Mouse (Mus musculus): ENCODE data around the gene Uqcc3.
A peak's percentile ranks its signal among the peaks of the same experiment; 100 is the strongest.
"Not testable (repeated sequence)": the region's sequence is repeated elsewhere in the genome, so short reads cannot be mapped to it uniquely, and the experiment has no call there.

Gene Uqcc3

DNA sequence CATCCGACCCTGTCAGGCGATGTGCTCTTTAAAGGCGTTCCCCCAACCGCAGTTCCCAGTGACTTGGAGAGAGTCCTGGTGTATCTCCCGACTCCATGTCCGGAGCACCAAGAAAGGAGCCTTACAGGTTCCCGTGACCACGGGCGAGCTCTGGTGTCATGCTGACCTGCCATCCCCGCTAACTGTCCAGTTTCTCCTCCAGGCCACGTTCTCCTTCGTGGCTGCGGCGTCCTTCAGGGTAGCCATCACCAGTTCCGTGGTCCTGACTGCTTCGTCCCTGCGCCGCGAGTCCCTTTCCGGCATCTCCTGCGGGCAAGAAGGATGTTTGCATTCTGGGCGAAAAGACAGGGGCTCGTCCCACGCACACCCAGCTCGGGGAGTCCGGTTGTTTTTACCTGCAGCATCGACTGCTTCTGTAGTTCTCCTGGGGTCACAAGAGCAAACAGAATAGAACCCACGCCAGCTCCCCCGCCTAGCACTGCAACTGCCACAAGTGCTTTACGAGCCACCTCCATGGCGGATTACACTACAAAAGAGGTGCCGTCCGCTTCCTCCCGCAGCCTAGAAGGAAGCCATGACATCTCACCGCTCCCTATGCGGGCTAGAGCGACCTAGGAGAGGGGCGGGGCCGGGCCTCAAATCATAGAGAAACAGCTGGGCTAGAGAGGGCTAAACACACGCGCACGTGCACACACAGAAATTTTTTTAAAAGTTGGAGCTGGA is at the start of gene Uqcc3:
Uqcc3 (minus strand) TSS at position 613 of the 723 bp plus-strand sequence.
- DNase-seq (ENCODE audit: low read depth, low spot score) = peak; percentile 92

DNA sequence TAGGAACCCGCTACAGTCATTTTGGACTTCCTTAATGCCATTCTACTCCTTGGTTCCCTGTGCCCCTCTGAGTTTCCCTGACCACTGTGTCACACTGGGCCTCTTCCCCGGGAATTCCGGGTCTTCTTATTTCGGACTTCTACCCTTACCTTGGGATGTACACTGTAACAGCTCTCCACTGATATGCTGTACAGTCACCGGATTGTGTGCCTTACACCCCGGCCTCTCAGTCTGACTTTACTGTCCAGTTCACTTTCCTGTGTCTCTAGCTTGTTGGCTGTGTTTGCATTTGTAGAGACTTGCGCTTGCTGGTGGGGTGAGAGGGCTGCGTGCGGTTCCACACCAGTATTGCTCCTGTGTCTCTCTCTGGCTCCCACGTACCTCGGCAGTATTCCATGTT is 49.4 kb upstream of the Uqcc3 start:
- no peak for DNase-seq (ENCODE audit: low read depth, low spot score)

- peak; percentile 85 for DNase-seq (ENCODE audit: low read depth, low spot score)
Measured at GRCm38 (mm10) chr19:8929224-8930088, 48.7 kb upstream of the Uqcc3 start, which contains the start of the genes Rom1 and Eml3. TSS of gene Rom1 (minus strand) at chr19:8929356. TSS of gene Eml3 (plus strand) at chr19:8929552.

GRCm38 (mm10) chr19:8928689-8929223 is 48.0 kb upstream of the Uqcc3 start:
- DNase-seq (ENCODE audit: low read depth, low spot score) = no peak

- DNase-seq (ENCODE audit: low read depth, low spot score) = no peak
Measured at GRCm38 (mm10) chr19:8927891-8928525, 47.3 kb upstream of the Uqcc3 start.

- DNase-seq (ENCODE audit: low read depth, low spot score) = peak; percentile 66
Measured at GRCm38 (mm10) chr19:8926766-8927165, 46.0 kb upstream of the Uqcc3 start.

- DNase-seq (ENCODE audit: low read depth, low spot score) = peak; percentile 33
Measured at GRCm38 (mm10) chr19:8921741-8922140, 41.0 kb upstream of the Uqcc3 start.

GRCm38 (mm10) chr19:8920836-8921291 is 40.1 kb upstream of the Uqcc3 start:
- peak; percentile 84 for DNase-seq (ENCODE audit: low read depth, low spot score)

- DNase-seq (ENCODE audit: low read depth, low spot score) = peak; percentile 85
Measured at GRCm38 (mm10) chr19:8920073-8920736, 39.5 kb upstream of the Uqcc3 start, which contains the start of gene B3gat3. TSS of gene B3gat3 (plus strand) at chr19:8920374.

DNA sequence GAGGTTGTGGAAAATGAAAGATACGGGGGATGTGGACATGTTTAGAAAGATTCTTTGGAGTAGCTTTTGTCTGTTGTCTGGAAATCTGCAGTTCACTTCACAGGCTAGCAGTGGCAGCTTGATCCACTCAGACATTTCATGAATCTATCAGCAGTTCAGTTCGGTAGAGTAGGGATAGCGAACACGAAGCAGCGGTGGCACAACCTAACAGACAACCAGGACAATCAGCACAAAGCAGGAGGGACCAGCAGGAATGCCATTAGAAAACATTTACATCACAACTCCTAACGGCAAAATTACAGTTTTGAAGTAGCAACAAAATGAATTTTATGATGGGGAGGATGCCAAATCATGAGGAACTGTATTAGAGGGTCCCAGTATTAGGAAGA is 39.0 kb upstream of the Uqcc3 start:
- no peak for DNase-seq (ENCODE audit: low read depth, low spot score)

DNA sequence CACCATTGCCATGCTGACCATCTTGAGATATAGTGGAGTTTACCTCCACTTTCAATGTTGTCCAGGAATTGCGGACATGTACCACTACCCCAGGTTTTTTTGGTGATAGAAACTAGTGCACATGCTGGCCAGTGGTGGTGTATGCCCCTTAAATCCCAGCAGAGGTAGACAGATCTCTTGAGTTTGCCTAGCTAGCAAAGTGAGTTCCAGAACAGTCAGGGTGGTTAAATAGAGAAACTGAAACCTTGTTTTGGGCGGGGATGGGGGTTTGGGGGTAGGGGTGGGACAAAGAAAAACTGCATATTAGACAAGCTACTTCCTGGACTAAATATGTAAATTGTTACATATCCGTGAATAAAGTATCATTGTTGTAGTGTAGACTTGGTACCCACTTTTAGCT is 38.3 kb upstream of the Uqcc3 start:
- peak; percentile 47 for DNase-seq (ENCODE audit: low read depth, low spot score)

DNA sequence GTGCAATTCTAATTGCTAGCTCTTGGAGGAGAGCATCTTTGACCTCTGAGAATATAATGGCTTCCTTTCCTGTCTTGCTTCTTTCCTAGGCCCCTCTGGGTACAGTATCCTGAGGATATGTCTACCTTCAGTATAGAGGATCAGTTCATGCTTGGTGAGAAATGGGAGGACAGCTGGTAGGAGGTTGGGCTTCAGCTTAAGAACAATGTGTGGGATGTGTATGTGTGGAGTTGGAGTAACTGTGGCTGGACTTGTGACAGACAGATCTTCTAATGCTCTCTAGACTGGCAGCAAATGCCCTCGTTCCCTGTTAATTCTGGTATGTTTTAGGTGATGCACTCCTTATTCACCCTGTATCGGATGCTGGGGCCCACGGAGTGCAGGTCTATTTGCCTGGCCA is 33.5 kb upstream of the Uqcc3 start:
- DNase-seq (ENCODE audit: low read depth, low spot score) = no peak

- DNase-seq (ENCODE audit: low read depth, low spot score) = no peak
Measured at GRCm38 (mm10) chr19:8911810-8912209, 31.1 kb upstream of the Uqcc3 start.

DNA sequence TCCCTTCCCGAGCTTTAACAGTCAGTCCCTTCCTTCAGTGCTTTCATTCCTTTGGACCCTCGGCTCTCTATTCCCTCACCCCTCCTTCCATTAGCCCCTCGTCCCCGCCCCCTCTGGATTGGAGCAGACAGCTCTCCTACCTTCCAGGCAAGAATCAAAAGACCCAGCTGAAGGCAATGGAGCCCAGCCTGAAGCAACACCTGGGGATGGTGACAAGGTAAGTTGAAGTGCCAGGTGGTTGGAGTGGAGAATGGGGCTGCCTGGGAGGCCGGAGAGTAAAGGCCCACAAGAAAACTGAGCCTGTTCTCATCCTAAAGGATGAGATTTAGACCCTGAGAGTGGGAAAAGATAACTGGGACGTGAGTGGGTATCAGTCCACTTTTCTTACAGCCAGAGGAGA is 27.8 kb upstream of the Uqcc3 start:
- DNase-seq (ENCODE audit: low read depth, low spot score) = no peak

DNA sequence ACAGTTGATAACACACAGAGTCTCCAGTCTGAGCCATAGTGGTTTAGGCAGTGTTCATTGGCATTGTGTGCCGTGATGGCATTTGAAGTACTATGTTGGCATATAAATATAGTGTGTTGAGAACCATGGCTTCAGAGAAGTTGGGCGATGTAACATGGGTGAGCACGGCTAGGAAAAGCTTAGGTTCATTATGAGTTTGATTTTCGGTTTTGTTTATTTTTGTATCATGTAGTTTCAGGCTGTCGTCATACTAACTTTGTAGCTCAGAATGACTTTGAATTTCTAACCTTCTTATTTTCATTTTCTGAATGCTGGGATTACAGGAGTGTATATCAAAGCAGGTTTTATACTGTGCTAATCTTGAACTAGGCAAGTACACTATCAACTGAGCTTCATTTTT is 22.7 kb upstream of the Uqcc3 start:
- no peak for DNase-seq (ENCODE audit: low read depth, low spot score)

GRCm38 (mm10) chr19:8899079-8899478 is 18.4 kb upstream of the Uqcc3 start:
- no peak for DNase-seq (ENCODE audit: low read depth, low spot score)

- DNase-seq (ENCODE audit: low read depth, low spot score) = peak; percentile 38
Measured at GRCm38 (mm10) chr19:8898576-8898975, 17.9 kb upstream of the Uqcc3 start.

DNA sequence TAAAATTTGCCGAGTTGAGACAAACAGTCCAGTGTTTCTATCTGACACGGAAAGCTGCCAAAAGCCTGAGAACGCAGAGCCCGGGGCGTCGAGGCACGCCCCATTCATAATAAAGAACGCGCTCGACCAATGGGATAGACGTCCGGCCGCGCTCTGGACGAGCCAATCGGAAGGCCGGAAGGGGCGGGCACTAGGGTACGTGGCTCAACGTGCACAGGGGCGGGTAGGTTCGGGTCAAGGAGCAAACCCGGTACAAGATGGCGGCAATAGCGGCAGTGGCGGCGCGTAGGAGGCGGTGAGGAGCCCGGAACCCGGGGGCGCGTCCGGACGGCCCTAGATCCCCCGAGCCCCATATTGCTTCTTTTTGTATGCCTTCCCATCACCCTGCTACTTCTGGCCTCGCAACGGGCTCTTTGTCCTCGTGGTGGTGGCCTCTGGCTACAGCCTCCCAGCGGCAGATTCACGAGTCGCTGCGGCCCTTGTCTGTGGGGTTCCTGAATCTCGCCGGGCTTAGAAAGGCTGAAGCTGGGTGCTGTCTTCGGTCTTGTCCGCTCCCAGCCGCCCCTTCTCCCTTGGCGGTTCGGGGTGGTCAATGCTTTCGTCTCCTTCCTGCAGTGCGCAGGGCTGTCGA is 17.3 kb upstream of the Uqcc3 start, which contains the start of gene Ganab:
Ganab (plus strand) TSS at position 207 of the 631 bp plus-strand sequence.
- DNase-seq (ENCODE audit: low read depth, low spot score) = peak; percentile 98

- not testable (repeated sequence) for DNase-seq (ENCODE audit: low read depth, low spot score)
Measured at GRCm38 (mm10) chr19:8897211-8897864, 16.6 kb upstream of the Uqcc3 start.

- DNase-seq (ENCODE audit: low read depth, low spot score) = not testable (repeated sequence)
Measured at GRCm38 (mm10) chr19:8896231-8896630, 15.5 kb upstream of the Uqcc3 start.

Data from CD4-positive helper T cell, adult 2 months (primary cell).